Mouse (Mus musculus): ENCODE results near the gene Mettl23.

The Mettl23 gene

DNA sequence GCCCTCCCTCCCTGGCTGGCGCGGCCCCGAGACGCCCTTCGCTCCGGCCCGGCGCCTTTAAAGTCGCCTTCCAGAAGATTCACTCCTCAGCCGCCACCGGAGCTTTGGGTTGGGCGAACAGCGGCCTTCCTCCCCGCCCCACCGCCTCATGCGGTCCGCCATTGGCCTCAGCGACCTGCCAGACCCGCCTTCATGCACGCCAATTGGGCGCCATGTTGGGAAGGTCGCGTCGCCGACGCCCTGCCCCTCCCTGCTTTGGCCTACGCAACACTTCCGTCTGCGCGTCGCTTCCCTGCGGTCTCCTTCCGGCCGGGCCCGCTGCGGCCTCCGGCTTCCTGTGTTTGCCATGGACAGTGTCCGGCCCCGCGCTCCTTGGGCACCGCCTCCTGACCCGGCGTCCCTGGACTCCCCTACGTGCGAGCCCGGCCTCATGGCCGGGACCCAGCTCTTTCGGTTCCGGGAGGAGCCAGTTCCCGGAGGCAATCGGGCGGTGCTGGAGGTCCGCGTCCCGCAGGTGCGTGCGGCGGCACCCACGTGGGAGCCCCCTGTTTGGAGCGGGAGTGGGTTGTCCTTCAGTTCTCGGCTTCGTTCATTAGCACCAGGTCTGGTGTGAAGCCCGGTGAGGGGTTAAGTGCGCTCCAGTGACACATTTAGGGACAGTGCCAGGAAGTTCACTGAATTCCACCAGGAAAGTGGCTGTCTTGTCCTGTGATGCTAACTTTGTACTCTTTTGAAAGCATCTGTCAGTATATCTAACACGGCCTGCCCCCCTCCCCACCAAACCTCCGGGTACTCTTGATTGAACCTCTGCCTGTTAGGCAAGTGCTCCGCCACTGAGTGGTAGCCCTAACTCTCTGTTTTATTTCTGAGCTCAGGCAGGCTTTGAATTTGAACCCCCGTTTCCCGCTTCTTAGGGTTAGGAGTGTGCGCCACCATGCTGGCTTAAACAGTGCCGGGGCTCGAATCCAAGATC, at the start of gene Mettl23, which contains the start of gene Jmjd6:
Gene Mettl23, plus strand, starts transcription at position 18 of the 973 bp plus-strand sequence.
Gene Jmjd6, minus strand, starts transcription at position 189 of the 973 bp plus-strand sequence.
- CTCF ChIA-PET = interaction anchor here (1.9 kb wide), 1 partner anchor 9 kb away, joined by 4 read pairs; the partner anchor contains the start of genes Mfsd11 and Srsf2

DNA sequence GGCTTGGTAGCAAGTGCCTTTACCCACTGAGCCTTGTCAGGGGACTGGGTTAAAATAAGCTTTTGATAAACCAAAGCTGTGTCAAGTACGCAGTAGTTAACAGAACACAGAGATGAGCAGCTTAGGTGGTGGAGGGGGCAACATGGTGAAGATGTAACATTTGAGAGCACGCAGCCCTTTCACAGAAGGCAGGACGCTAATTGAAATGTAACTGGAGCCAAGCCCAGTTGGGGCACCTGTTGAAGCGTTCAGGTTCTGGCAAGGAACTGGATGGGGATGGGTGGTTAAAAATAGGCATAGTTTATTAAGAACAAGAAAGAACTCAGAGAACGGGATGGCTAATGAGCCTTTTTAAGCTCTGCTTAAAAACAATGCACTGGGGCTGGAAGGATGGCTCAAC, 43.7 kb upstream of the Mettl23 start:
- CTCF ChIA-PET = no interaction called here

DNA sequence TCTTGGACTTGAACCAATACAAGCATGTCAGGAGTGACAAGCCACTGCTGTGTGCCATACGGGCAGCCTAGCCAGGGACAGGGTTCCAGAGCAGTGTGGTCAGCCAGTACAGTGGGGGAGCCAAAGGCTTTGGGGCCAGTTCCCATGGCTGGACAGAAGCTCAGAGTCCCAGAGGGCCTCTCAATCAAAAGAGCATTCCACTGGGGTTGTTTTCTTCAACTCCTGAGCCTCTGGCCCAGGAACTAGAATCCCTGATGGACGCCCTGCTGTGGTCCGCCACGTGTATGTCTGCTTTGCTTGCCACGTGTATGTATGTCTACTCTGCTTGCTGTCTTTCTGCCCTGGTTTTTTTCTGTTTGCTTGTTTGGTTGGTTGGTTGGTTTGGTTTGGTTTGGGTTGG, 42.0 kb upstream of the Mettl23 start:
- CTCF ChIA-PET = interaction anchor here (0.8 kb wide), 1 partner anchor 218 kb away, joined by 7 read pairs; no protein-coding TSS in a partner anchor

DNA sequence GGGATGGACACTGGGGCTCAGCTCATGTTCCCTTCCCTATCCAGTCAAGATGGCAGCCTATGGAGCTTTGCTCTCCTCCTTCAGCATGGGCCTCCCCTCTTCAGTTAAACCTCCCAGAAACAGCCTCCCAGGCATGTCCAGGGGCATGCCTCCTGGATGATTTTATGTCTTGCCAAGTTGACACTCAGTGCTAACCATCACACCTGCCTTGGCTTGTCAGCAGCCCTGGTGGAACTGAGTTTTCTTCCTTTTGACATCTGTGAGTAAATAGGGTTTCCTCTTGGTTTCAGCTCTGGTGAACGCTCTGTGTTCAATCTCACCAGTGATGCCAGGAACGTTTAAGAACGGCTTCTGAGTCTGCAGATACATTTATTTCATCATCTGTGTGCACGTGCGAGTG, 40.4 kb upstream of the Mettl23 start:
- CTCF ChIA-PET = no interaction called here

DNA sequence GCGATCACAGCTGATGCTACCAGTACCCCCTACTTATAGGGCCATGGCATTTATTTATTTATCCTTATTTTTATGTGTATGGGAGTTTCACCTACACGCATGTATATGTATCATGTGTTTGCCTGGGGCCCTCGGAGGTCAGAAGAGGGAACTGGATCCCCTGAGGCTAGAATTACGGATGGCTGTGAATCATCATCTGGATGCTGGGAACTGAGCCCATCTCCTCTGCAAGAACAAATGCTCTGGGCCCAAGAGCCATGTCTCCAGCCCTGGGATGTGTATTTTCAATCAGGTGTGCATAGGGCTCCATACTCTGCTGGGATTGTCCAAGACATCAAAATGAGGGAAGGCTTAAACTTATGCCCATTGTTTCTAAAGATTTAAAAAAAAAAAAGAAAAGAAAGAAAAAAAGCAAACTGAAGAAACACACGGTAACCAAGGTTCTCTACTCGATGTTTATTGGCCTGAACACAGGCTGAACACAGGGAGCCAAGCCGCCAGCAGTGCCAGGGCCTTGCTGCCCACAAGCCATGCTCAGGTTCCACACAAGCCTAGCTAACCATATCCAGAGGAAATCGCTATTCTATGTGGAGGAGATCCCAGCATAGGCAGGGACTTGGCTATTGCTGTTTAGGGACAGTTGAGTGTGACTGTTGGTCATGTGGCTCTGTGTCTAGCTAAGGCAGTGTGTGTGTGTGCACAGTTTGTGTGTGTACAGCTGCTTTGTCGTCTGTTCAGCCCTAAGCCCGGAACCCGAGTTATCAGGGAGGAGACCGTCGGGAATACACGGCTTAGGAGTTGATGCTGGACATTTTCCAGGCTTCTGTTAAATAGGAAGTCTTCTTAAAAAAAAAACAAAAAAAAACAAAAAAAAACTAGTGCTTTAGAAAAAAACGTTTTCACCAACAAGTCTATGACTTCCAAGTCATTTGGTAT, 36.7 kb upstream of the Mettl23 start:
- CTCF ChIA-PET = interaction anchor here (0.6 kb wide), 1 partner anchor 170 kb away, joined by 7 read pairs; no protein-coding TSS in a partner anchor

DNA sequence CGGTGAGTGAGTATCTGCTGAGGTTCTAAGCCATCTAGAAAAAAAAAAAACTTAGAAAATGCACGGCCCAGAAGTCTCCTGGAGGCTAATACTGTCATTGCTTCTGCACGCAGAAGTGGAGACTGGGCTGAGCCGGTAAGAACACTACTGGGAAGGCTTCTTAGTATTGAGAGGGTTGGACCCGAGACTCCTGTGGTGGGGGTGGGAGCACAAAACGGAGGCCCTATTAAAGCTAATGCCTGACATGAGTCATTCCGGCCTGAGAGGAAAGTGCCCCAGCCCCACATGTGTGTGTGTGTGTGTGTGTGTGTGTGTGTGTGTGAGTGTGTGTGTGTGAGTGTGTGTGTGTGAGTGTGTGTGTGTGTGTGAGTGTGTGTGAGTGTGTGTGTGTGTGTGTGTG, 36.0 kb upstream of the Mettl23 start:
- CTCF ChIA-PET = interaction anchor here (0.6 to 0.7 kb wide), 2 partner anchors 171 to 1982 kb away, joined by 7 read pairs; no protein-coding TSS in a partner anchor

DNA sequence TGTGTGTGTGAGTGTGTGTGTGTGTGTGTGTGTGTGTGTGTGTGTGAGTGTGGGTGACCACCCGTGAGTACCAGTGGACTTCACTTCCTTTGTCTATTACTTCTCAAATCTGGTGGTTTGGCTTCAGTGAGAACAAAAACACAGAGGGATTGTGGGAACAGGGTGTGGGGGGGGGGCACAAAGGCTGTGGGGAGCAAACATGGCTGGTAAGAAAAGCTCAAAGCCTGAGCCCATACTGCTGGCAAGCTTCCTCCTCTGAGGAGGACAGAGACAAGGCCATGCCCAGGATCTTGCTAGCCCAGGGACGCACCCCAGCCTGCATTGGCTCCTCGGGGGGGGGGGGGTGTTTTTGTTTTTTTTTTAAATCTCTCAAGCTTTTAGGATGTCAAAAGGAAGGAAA, 35.6 kb upstream of the Mettl23 start:
- CTCF ChIA-PET = interaction anchor here (0.5 to 0.7 kb wide), 6 partner anchors 147 to 1982 kb away, joined by 3 to 10 read pairs (median 4); no protein-coding TSS in a partner anchor

DNA sequence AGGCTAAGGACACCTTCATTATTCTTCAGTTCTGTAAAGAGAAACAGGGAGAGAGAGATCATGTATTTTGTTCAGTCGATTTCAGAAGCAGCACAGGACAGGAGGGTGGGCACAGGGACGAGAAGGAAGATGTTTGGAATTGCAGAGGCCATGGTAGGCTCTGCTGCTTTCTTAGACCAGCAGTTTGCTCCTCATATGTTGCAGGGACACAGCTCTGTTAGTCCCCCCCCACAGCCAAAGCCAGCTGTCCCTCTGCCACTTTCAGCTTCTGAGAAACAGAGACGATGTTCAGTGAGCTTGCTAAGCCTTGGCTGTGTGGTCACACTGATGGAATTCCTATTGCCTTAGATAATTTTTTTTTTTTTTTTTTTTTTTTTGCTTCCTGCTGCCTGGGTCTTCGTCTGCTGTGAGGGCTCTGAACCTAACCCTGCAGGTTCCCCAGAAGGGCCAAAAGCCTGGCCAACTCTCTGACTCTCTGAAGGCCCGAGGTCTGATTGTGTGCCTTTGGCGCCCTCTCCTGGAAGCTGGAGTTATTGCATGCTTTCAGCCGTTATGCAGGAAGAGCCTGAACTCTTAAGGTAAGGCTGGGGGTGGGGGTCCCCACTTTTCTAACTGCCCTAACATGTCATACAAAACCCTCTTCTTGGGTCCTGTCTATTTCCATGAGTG, 35.0 kb upstream of the Mettl23 start:
- CTCF ChIA-PET = interaction anchor here (0.5 to 0.7 kb wide), 6 partner anchors 12 to 353 kb away, joined by 3 to 19 read pairs (median 4); no protein-coding TSS in a partner anchor

DNA sequence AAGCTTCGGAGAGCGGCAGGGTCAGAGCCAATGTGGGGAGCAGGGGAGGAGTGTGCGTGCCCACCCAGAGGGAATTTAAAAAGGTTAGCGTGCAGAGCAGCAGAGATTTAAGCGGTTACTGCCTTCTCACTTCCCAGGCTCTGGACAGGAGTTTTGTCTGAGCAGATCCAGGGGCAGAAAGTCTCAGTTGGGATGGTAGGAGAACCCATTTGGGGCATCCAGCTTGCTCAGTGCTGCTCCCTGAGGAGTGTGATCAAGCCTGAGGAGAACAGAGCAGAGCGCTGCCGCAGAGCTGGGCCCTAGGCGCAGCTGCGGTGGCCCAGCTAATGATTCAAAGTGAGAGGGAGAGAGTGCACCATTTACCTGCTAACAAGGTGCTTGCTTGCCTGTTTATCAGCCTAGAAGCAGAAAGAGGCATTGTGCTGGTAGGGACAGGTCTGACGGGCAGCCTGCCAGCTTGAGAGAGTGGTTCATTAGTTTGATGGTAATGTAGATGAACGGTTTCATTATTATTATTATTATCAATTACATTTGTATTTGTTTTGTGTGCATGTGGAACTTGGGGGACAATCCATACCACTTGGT, 34.2 kb upstream of the Mettl23 start:
- CTCF ChIA-PET = interaction anchor here (0.6 to 0.7 kb wide), 3 partner anchors 11 to 540 kb away, joined by 3 to 19 read pairs (median 6); no protein-coding TSS in a partner anchor

DNA sequence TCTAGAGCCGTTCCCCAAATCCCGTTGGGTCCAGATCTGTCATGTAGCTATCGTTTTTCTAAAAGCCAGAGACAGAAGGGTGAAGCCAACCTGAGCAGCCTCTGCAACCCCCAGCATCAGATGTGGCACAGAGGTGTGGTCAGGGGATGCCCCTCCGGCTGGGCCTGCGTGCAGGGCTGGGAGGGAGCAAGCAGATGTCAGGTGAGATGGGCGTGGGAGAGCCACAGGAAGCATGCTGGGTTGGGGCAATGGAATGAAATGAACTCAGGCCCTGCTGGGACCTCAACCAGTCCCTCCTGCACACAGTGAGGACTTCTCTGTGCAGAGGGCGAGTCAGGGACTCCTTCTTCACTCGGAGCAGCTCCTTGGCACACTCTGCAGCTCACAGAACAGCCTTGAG, 33.6 kb upstream of the Mettl23 start:
- CTCF ChIA-PET = no interaction called here

DNA sequence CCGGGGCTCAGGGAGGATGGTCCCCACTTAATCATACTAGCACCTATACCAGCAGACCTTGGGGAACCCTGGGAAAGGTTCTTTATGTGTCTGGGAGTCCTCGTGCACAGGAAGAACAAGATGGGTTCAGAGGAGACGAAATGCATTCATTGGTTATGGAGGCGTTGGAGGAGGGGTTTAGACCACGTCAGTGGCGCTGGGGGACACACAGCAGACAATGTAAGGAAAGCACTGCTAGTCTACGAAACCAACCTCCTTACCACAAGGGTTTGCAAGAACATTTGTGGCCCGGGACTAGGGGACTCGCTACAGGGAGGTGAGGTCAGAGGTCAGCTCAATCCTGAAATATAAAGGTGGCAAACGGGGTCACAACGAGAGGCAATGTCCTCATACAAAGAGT, 32.5 kb upstream of the Mettl23 start:
- CTCF ChIA-PET = no interaction called here

DNA sequence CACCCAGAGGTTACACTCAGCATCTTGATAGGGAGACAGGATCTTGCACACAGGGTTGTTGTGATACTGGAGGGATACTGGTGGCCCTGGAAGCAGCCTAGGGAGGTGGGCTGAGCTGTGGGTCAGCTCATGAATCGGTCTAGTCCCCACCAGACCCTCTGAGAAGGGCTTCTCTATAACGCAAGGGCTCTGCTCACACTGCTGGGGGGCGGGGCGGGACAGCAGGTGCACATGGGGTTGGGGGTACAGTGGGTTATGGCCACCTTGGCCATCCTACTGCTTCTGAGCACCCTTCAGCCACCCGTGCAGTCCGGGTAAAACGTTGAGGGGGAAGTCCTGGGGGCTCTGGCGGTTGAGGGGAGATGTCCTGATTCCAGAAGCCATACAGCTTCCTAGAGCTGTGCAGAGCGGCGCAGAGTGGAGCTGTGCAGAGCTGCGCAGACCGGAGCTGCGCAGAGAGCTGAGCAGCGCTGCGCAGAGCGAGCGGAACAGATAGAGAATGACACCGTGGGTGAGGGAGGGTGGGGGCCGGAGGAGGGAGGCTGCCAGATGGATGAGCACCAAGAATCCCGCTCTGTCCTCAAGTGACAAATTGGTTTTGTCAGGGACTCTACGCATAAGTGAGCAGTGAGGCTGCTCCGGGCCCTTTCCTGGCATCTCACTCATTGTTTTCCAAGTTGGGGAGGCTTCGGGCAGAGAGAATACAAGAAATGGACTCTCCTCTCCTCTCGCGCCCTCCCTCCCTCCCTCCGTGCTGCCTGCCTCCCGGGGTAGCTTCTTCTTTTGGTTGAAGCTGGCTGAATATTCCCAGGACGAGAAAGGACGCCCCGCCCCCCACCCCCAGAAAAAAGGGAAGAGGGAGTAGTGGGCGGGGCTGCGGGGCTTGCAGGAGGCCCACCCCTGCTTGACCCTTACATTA, 31.8 kb upstream of the Mettl23 start:
- CTCF ChIA-PET = interaction anchor here (0.7 kb wide), 1 partner anchor 107 kb away, joined by 5 read pairs; no protein-coding TSS in a partner anchor

DNA sequence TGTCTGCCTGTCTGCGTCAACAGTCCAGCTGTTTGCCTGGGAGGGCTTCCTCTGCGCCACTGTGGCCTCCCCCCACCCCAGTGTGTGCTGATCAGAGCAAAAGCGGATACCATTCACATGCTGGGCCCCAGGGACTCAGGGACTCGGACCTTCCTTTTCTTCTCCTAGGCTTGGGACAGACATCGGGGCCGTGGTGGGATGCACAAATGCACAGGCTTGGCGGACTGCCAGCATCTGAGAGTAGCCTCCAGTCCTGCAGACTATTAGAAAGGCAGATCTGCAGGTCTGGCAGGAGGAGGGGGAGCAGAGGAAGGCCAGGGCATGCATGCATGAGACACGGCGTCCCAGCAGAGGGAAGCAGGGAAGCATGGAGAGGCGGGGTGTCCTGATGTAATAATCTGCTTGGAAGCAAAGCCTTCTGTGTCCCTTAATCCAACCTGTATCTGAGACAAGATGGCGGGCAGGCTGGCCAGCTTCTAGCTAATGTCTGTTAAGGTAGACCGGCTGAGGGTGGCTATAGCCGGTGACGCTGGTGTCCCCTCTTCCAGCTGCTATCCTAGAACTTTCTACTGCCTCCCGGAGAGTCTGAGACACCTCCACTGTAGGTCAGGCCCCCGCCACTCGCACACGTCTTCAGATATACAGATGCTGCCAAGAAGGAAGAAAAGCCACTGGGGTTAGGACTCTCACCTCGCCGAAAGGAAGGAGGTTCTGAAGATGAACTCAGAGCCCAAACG, 30.1 kb upstream of the Mettl23 start:
- CTCF ChIA-PET = no interaction called here

DNA sequence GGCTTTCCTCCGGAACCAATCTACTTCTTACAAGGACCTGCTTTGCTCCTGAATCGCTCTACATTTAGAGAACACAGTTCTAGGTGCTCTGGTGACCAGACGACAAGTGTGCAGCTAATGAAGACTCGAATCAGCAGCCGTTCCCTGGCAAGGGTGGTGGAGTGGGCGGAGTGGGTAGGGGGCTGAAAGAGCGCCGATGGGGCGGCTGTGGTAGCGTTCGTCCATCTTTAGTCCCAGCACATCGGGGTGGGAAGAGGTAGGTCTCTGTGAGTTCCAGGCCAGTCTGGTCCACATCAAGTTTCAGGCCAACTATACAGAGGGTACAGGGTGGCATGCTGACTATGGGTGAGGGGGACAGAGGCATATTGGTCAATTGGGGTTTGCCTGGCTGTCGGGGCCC, 29.5 kb upstream of the Mettl23 start:
- CTCF ChIA-PET = no interaction called here

DNA sequence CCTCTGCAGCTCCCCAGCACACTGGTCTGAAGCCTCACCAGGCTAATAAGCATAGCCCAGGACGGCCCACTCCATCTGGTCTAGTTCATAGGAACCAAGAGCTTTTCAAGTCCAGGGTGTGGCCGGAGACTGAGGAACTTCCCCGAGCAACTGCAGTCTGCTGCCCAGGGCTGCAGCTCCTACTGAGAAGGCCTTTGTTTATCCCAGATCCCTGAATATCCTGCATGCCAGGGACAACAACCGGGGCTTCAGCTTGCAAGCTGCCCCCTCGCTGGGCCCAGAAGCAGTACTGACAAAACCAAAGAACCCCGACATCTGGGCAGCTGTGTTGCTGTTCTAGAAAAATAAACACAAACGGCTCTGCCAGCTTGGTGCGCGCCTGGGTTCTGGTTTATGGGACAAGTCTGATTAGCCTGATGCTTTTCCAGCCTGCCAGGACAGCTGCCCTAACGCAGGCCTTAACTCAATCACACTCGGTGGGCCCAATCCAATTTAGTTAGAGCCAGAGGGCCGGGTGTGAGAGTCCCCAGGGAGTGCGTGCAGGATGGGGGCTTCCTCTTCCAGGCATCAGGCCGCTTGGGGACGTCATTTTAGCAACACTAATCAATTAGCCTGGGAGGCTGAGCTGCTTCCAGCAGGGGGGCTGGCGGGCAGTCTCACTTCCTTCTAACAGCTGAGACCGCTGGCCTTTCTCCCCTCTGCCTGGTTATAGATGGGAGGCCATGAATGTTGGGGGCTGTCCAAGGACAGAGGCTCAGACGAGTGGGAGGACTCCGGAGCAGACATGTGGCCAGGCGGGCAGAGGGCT, 28.8 kb upstream of the Mettl23 start:
- CTCF ChIA-PET = no interaction called here

DNA sequence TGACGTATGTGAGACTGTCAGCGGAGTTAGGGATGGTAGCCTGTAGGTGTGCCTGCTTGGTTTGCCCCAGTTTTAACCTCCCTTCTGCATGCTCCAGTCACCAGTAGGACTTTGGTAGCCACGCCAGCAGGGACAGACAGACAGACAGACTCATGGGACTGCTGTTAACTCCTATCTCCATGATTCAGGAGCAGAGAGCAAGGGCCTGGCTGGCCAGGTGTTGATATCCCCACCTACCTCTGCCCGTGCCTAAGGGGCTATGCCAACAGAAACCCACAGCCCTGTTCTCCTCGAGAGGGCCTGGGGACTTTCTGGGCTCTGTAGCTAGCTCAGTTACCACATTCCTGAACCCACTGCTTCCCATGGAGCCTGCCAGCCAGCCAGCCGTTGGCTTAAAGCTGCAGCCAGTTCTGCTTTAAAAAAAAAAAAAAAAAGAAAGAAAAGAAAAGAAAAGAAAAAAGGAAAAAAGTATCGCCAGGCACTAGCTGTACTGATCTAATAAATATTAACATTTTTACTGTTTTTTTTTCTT, 28.1 kb upstream of the Mettl23 start:
- CTCF ChIA-PET = no interaction called here

DNA sequence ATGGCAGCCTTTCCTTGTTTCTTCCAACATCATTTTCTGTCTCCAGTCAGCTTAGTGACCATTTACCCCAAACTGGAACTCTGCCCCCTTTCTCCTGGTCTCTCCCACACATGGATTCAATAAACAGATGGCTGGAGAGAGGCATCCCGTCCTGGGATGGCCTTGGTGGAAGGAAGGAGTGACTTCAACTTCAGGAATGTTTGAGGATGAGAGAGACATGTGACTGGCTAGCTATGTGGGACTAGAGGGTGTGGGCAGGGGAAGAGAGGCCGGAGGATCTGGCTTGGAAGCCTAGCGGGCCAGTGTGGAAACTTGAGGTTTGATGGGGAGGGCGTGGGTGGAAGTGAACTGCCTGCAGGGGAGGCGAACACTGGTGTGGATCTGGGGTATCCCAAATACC, 26.3 kb upstream of the Mettl23 start:
- CTCF ChIA-PET = interaction anchor here (0.6 kb wide), 1 partner anchor 14 kb away, joined by 5 read pairs; no protein-coding TSS in a partner anchor

DNA sequence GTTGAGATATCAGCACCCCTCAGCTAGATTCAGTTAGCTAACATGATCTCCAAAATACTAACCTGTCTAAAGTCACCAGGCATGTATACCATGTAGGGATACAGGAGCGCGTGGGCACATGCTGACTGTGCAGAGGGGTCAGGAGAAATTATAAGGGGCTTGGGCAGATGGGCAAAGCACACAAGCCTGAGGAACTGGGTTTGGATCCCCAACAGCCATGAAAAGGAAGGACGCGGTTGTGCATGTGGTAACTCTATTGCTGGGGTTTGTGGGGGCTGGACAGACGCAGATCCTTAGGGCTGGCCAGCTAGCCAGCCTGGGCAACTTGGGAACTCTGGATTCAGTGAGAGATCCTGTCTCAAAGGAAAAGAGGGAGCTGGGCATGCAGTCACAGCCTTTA, 25.5 kb upstream of the Mettl23 start:
- CTCF ChIA-PET = interaction anchor here (0.7 kb wide), 1 partner anchor 65 kb away, joined by 5 read pairs; no protein-coding TSS in a partner anchor

All from spleen, embryonic (tissue).